Mouse (Mus musculus) midbrain, embryonic 14.5 days (tissue): Measurements from ENCODE around the gene Zfp422. TPM values are rescaled to one million over a fixed set of nuclear protein-coding genes. Genes with fewer than 3 reads are reported as not detected.

ENCODE experiments used
- ATAC-seq: fragments of 200-750 bp; cut with Nextera tagmentation; 2 replicates; pipeline ENCODE4 v1.8.0; 2017; ENCODE audit warnings: moderate number of reproducible peaks, moderate library complexity; ENCODE audit not compliant: low FRiP score, low TSS enrichment
- DNase-seq: peaks from one replicate; pipeline ENCODE4 v3.0.0-alpha.2; 2015
- H3K27ac ChIP-seq: fragments of 300-500 bp; sonication (generic); replicated peaks from 2 replicates; pipeline ENCODE4 v1.5.1; 2014; ENCODE audit warnings: mild to moderate bottlenecking, low read depth, low read length, moderate library complexity
- H3K27me3 ChIP-seq: fragments of 300-500 bp; sonication (generic); 2 replicates; pipeline ENCODE4 v1.6.1; 2014; ENCODE audit warnings: low read length, control low read depth, mixed read lengths; ENCODE audit not compliant: control insufficient read depth, insufficient read depth
- H3K36me3 ChIP-seq: fragments of 300-500 bp; sonication (generic); 2 replicates; pipeline ENCODE4 v1.6.1; 2014; ENCODE audit warnings: low read length, control low read depth; ENCODE audit not compliant: control insufficient read depth, insufficient read depth
- H3K4me1 ChIP-seq: fragments of 300-500 bp; sonication (generic); 2 replicates; pipeline ENCODE4 v1.6.1; 2014; ENCODE audit warnings: mild to moderate bottlenecking, antibody characterized with exemption, low read length, control low read depth; ENCODE audit not compliant: control insufficient read depth, insufficient read depth
- H3K4me2 ChIP-seq: fragments of 300-500 bp; sonication (generic); 2 replicates; pipeline ENCODE4 v1.6.1; 2014; ENCODE audit warnings: mild to moderate bottlenecking, low read length, moderate library complexity
- H3K4me3 ChIP-seq: fragments of 300-500 bp; sonication (generic); replicated peaks from 2 replicates; pipeline ENCODE4 v1.5.1; 2014; ENCODE audit warnings: low read depth, low read length
- H3K9ac ChIP-seq: fragments of 300-500 bp; sonication (generic); replicated peaks from 2 replicates; pipeline ENCODE4 v1.6.1; 2014; ENCODE audit warnings: mild to moderate bottlenecking, low read length, moderate library complexity
- H3K9me3 ChIP-seq: fragments of 300-500 bp; sonication (generic); 2 replicates; pipeline ENCODE4 v1.6.1; 2016; ENCODE audit warnings: low read length, control low read depth, mixed read lengths; ENCODE audit not compliant: control insufficient read depth
- WGBS: fragments of 180-500 bp; shearing (Covaris S2); extraction: QIAGEN DNeasy Blood & Tissue Kit; methylation state at CpG from one replicate; pipeline ENCODE4 v1.1.7; 2014; 5-methylcytosine and 5-hydroxymethylcytosine counted together
- polyA plus RNA-seq: library from polyadenylated mRNA; unstranded; fragments of >200 nt; fragmentation: Nextera tagmentation; extraction: Ambion mirVana; gene quantifications from 2 replicates; pipeline ENCODE4 v1.2.1, GENCODE M21; 2014

The Zfp422 gene
- 163 and 207 TPM in 2 replicates for polyA plus RNA-seq

DNA sequence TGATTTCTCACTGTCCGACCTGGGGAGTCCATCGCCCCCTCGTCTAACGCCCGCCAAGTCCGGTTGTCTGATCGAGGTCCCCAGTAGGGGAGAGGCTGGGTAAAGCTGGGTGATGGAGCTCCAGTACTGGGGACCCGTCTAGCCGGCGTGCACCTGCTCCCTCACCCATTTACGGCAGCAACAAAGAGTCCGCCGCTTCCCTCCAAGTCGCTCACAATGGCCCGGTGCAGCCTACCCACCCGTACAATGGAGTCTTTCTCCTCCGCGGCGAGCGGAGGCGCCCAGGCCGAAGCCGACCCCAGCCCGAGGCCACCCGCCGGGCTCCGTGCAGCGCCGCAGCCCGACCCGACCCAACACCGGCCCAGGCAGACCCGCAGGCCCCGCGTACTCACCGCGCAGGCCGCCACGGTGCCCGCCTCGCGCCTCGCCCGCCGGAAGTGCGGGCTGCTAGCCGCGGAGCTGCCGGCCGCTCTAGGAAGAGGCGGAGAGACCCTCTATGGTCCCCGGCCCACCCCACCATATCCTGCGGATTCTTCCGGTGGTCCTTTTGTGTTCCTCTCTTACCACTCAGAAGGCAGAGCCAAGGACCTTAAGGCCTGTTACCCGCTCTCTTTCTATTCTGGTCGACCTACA is at the start of gene Zfp422:
Gene Zfp422, minus strand, starts transcription at position 461 of the 633 bp plus-strand sequence.
- DNase-seq = peak; percentile 95

GRCm38 (mm10) chr6:116677321-116677720 is 48.5 kb upstream of the Zfp422 start:
- no peak for DNase-seq

More for the DNA sequence above, at the start of gene Zfp422:
- Histone ChIP-seq H3K4me3 (peak within 1 kb of the TSS; percentile 90), H3K4me1 (peaks cover 5% of the 10 kb centered on the region), H3K4me2 (peak within 1 kb of the TSS; percentile 82), H3K27me3 (no peaks in the 10 kb centered on the region), H3K36me3 (peaks cover 25% of the 10 kb centered on the region), H3K27ac (peak within 1 kb of the TSS; percentile 96), H3K9ac (peak within 1 kb of the TSS; percentile 98), H3K9me3 (no peaks in the 10 kb centered on the region)
- WGBS = under 1% methylated on average over 56 of the region's 56 CpGs
- peak; percentile 94 for ATAC-seq

GRCm38 (mm10) chr6:116676355-116676913 is 47.6 kb upstream of the Zfp422 start:
- Histone ChIP-seq H3K4me3 (no peak overlapping the region), H3K9ac (no peak overlapping the region), H3K9me3 (no peaks in the 10 kb centered on the region), H3K4me1 (0 out of 2 replicates have a peak, but pooled peaks cover 6% of the 10 kb centered on the region), H3K4me2 (no peak overlapping the region), H3K27ac (no peak overlapping the region), H3K36me3 (no peaks in the 10 kb centered on the region), H3K27me3 (no peaks in the 10 kb centered on the region)
- ATAC-seq (no peak), DNase-seq (no peak)
- WGBS = 81% methylated on average over 10 of the region's 10 CpGs

More at GRCm38 (mm10) chr6:116677321-116677720, 48.5 kb upstream of the Zfp422 start:
- H3K4me1 ChIP-seq = 0 out of 2 replicates have a peak, but pooled peaks cover 6% of the 10 kb centered on the region
- H3K4me2 ChIP-seq = no peak overlapping the region
- H3K9me3 ChIP-seq = no peaks in the 10 kb centered on the region
- H3K4me3 ChIP-seq = no peak overlapping the region
- WGBS = 73% methylated on average over 6 of the region's 6 CpGs
- H3K9ac ChIP-seq = no peak overlapping the region
- no peak for ATAC-seq
- no peaks in the 10 kb centered on the region for H3K36me3 ChIP-seq
- no peak overlapping the region for H3K27ac ChIP-seq
- no peaks in the 10 kb centered on the region for H3K27me3 ChIP-seq

DNA sequence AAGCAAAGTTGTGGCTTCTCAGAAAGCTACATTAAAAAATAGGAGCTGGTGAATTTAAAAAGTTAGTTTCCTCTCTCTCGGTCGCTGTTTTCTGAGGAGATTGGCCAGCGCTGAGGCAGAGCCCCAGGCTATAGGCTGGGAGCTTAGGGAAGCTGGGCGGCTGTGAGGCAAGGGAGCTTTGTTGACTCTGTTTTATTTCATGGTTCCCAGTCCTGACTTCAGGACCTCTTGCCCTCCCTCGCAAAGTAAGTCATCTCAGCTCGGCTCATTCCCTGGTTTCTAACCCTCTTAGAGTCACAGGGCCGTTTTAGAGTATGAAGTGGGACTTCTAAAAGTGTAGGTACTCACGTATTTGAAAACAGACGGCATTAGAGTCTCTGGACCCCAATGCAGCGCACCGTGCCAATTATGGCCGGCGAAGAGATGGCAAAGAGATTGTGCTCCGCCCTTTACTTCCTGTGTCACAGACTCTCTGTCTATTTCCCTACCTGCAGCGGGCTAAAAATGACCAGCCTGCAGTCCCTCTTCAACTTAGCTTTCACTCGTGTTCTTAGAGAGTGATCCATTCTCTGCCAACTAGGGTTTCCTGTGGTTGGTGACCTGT is 45.6 kb upstream of the Zfp422 start:
- no peak for DNase-seq
- Histone ChIP-seq H3K9ac (peak overlapping the region; percentile 62; the same call in 1 of the 2 replicates), H3K4me2 (peak overlapping the region; percentile 98), H3K9me3 (no peaks in the 10 kb centered on the region), H3K36me3 (no peaks in the 10 kb centered on the region), H3K27me3 (no peaks in the 10 kb centered on the region), H3K4me3 (peak overlapping the region; percentile 52), H3K4me1 (peaks cover 20% of the 10 kb centered on the region), H3K27ac (no peak overlapping the region)
- no peak for ATAC-seq
- WGBS = 24% methylated on average over 16 of the region's 16 CpGs

DNA sequence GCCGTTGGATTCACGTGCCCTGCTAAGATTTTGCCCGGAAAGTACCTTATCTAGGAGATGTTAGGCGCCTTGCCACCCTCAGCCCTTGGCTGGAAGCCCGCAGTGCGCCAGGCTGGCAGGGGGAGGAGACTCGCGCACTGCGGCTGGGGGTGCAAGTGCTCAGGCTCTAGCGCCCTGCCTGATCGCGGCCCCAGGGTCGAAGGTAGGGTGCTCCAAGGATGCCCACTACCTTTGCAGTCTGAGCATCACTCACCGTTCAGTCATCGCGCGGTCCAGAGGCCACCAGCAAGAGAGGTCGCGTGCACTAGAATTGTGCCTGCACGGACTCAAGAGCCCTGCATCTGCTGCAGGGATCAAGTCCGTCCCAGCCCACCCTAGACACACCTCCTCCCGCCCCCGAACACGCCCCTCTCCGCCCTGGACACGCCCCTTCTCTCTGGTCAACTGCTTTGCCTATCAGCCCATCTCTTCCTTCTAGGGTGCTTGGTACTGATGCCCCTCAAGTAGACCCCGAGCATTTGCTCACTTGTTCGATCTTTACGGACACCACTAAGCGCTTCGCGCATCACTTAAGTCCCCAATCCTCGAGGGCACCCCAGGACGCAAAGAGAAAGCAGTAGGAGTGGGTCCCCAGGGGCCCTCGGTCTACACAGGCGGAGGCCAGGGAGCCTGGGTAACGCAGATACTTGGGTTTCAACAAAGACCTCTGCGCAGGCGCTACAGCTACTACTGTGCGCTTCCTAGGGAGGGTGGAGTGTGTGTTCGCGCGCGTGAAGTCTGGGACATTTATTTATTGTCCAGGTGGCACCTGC is 44.9 kb upstream of the Zfp422 start, which contains the start of gene Rassf4:
Gene Rassf4, minus strand, starts transcription at position 482 of the 812 bp plus-strand sequence.
- Histone ChIP-seq H3K27ac (peak within 1 kb of the TSS; percentile 32; the same call in 1 of the 2 replicates), H3K4me2 (peak within 1 kb of the TSS; percentile 98), H3K4me3 (peak within 1 kb of the TSS; percentile 52), H3K4me1 (peaks cover 20% of the 10 kb centered on the region), H3K36me3 (no peaks in the 10 kb centered on the region), H3K27me3 (no peaks in the 10 kb centered on the region), H3K9ac (peak within 1 kb of the TSS; percentile 62), H3K9me3 (no peaks in the 10 kb centered on the region)
- ATAC-seq (peak; percentile 83), DNase-seq (peak; percentile 85)
- WGBS = under 1% methylated on average over 44 of the region's 44 CpGs

GRCm38 (mm10) chr6:116672349-116672748 is 43.5 kb upstream of the Zfp422 start:
- Histone ChIP-seq H3K9ac (no peak overlapping the region), H3K27me3 (no peaks in the 10 kb centered on the region), H3K4me1 (peaks cover 20% of the 10 kb centered on the region), H3K9me3 (no peaks in the 10 kb centered on the region), H3K4me2 (peak overlapping the region; percentile 98), H3K4me3 (no peak overlapping the region), H3K27ac (no peak overlapping the region), H3K36me3 (no peaks in the 10 kb centered on the region)
- ATAC-seq = no peak
- DNase-seq = peak; percentile 11
- 58% methylated on average over 5 of the region's 5 CpGs for WGBS

DNA sequence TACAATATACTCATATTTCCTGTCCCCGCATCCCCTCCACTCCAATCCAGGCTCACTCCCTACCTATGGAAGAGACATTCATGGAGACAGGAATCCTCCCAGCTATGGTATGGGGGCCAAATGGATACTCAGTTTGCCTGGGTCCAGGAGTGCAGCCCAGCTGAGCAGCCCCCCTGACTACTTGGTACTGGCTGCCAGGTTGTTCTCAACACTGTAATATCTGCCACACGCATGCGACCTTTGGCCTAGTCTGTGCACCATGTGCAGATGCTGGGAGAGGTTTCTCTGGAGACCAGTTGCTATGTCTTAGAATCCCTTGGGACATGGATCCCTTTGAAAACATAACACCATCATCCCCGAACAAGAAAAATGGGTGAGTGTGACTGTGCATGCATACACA is 43.0 kb upstream of the Zfp422 start:
- Histone ChIP-seq H3K9me3 (no peaks in the 10 kb centered on the region), H3K9ac (no peak overlapping the region), H3K4me2 (peak overlapping the region; percentile 98), H3K27me3 (no peaks in the 10 kb centered on the region), H3K36me3 (no peaks in the 10 kb centered on the region), H3K4me1 (peaks cover 20% of the 10 kb centered on the region), H3K4me3 (no peak overlapping the region), H3K27ac (no peak overlapping the region)
- DNase-seq = peak; percentile 26
- 75% methylated on average over 4 of the region's 4 CpGs for whole genome bisulfite sequencing
- ATAC-seq = no peak

- ATAC-seq = peak; percentile 35
- Histone ChIP-seq H3K27me3 (no peaks in the 10 kb centered on the region), H3K9ac (peak overlapping the region; percentile 34; the same call in 1 of the 2 replicates), H3K4me1 (peaks cover 20% of the 10 kb centered on the region), H3K36me3 (no peaks in the 10 kb centered on the region), H3K4me2 (peak overlapping the region; percentile 27; the same call in 1 of the 2 replicates), H3K4me3 (no peak overlapping the region), H3K27ac (peak overlapping the region; percentile 70), H3K9me3 (no peaks in the 10 kb centered on the region)
- 3% methylated on average over 5 of the region's 5 CpGs for WGBS
- DNase-seq = peak; percentile 32
These were observed 42.2 kb upstream of the Zfp422 start for GRCm38 (mm10) chr6:116671031-116671430.
